Mouse (Mus musculus): ENCODE measurements around the gene Itpr2. TPM values are rescaled to one million over a fixed set of nuclear protein-coding genes. Genes with fewer than 3 reads are reported as not detected.
A peak's percentile ranks its signal among the peaks of the same experiment; 100 is the strongest.

The Itpr2 gene
- polyA plus RNA-seq, 1 experiment from 2014 or later = 6.0 TPM

- ATAC-seq (ENCODE audit: insufficient read depth, low FRiP score, low TSS enrichment) (no peak), DNase-seq (ENCODE audit: low spot score) (no peak)
- Histone ChIP-seq H3K4me3 (ENCODE audit: low read depth, low read length) (no peak overlapping the region), H3K4me2 (ENCODE audit: low read depth) (no peak overlapping the region), H3K36me3 (ENCODE audit: control insufficient read depth, insufficient read depth, low read length) (no peaks in the 10 kb centered on the region), H3K9ac (ENCODE audit: low read length) (no peak overlapping the region), H3K9me3 (ENCODE audit: control insufficient read depth, low read length) (no peaks in the 10 kb centered on the region), H3K4me1 (ENCODE audit: control insufficient read depth, insufficient read depth, low read length) (no peaks in the 10 kb centered on the region), H3K27me3 (ENCODE audit: control insufficient read depth, insufficient read depth, low read length) (no peaks in the 10 kb centered on the region), H3K27ac (ENCODE audit: low read depth, low read length) (no peak overlapping the region)
- WGBS = 88% methylated on average over 7 of the region's 7 CpGs
Measured at GRCm38 (mm10) chr6:146431777-146432176, 70.2 kb downstream of the Itpr2 start.

- Histone ChIP-seq H3K9me3 (ENCODE audit: control insufficient read depth, low read length) (no peaks in the 10 kb centered on the region), H3K36me3 (ENCODE audit: control insufficient read depth, insufficient read depth, low read length) (no peaks in the 10 kb centered on the region), H3K27ac (ENCODE audit: low read depth, low read length) (no peak overlapping the region), H3K4me3 (ENCODE audit: low read depth, low read length) (no peak overlapping the region), H3K9ac (ENCODE audit: low read length) (no peak overlapping the region), H3K27me3 (ENCODE audit: control insufficient read depth, insufficient read depth, low read length) (no peaks in the 10 kb centered on the region), H3K4me1 (ENCODE audit: control insufficient read depth, insufficient read depth, low read length) (no peaks in the 10 kb centered on the region), H3K4me2 (ENCODE audit: low read depth) (no peak overlapping the region)
- WGBS = 55% methylated on average over 9 of the region's 9 CpGs
- DNase-seq (ENCODE audit: low spot score) (peak; percentile 45), ATAC-seq (ENCODE audit: insufficient read depth, low FRiP score, low TSS enrichment) (peak; percentile 20; the same call in 1 of the 2 replicates)
Measured at GRCm38 (mm10) chr6:146429694-146430380, 72.2 kb downstream of the Itpr2 start.

GRCm38 (mm10) chr6:146424778-146425177 lies 77.2 kb downstream of the Itpr2 start:
- ATAC-seq (ENCODE audit: insufficient read depth, low FRiP score, low TSS enrichment) (no peak), DNase-seq (ENCODE audit: low spot score) (no peak)

DNA sequence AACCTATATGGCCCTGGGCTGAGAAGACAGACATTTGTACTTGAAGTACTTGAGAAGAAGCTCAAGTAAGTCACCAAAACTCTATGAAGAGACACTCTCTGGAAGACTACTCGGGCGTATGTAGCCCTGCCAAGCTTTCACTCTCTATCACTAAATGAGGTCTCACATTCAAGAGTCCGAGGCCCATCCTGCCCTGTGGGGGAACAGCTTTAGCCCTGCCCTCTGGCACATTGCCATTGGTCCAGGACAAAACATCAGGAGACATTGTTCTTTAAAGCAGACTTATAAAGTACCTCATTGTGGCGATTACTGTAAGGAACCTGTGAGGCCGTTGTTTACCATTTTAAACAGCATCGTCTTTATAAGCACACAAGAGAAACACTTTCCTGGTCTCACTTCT lies 77.7 kb downstream of the Itpr2 start:
- no peak overlapping the region for H3K4me2 ChIP-seq (ENCODE audit: low read depth)
- no peaks in the 10 kb centered on the region for H3K9me3 ChIP-seq (ENCODE audit: control insufficient read depth, low read length)
- no peak overlapping the region for H3K9ac ChIP-seq (ENCODE audit: low read length)
- no peak overlapping the region for H3K27ac ChIP-seq (ENCODE audit: low read depth, low read length)
- H3K36me3 ChIP-seq (ENCODE audit: control insufficient read depth, insufficient read depth, low read length) = no peaks in the 10 kb centered on the region
- ATAC-seq (ENCODE audit: insufficient read depth, low FRiP score, low TSS enrichment) (no peak), DNase-seq (ENCODE audit: low spot score) (no peak)
- H3K4me1 ChIP-seq (ENCODE audit: control insufficient read depth, insufficient read depth, low read length) = no peaks in the 10 kb centered on the region
- no peaks in the 10 kb centered on the region for H3K27me3 ChIP-seq (ENCODE audit: control insufficient read depth, insufficient read depth, low read length)
- H3K4me3 ChIP-seq (ENCODE audit: low read depth, low read length) = no peak overlapping the region
- 83% methylated on average over 6 of the region's 6 CpGs for WGBS

More at GRCm38 (mm10) chr6:146424778-146425177, 77.2 kb downstream of the Itpr2 start:
- Histone ChIP-seq H3K27ac (ENCODE audit: low read depth, low read length) (no peak overlapping the region), H3K4me2 (ENCODE audit: low read depth) (no peak overlapping the region), H3K9ac (ENCODE audit: low read length) (no peak overlapping the region), H3K4me3 (ENCODE audit: low read depth, low read length) (no peak overlapping the region), H3K9me3 (ENCODE audit: control insufficient read depth, low read length) (no peaks in the 10 kb centered on the region), H3K36me3 (ENCODE audit: control insufficient read depth, insufficient read depth, low read length) (no peaks in the 10 kb centered on the region), H3K4me1 (ENCODE audit: control insufficient read depth, insufficient read depth, low read length) (no peaks in the 10 kb centered on the region), H3K27me3 (ENCODE audit: control insufficient read depth, insufficient read depth, low read length) (no peaks in the 10 kb centered on the region)
- 85% methylated on average over 3 of the region's 3 CpGs for WGBS

DNA sequence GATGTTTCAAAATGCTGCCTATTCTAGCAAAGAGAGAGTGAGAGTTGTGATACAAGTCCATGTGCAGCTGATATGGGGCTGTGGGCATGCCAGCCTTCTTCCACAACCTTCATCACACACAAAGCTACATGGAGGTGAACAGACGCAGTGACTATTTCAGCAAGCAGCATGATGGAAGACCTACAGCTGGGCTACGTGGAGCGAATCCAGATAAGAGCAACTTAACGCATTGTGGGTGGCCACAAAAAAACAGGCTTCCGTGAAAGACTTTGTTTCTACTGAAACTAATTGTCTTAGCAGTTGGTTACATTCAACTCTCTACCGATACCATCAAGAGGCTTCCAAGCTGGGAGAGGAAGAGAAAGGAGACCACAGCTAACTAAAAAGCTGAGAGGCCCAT lies 81.3 kb downstream of the Itpr2 start:
- ATAC-seq (ENCODE audit: insufficient read depth, low FRiP score, low TSS enrichment) (no peak), DNase-seq (ENCODE audit: low spot score) (no peak)
- H3K27me3 ChIP-seq (ENCODE audit: control insufficient read depth, insufficient read depth, low read length) = no peaks in the 10 kb centered on the region
- WGBS = 62% methylated on average over 6 of the region's 6 CpGs
- H3K9me3 ChIP-seq (ENCODE audit: control insufficient read depth, low read length) = no peaks in the 10 kb centered on the region
- no peak overlapping the region for H3K27ac ChIP-seq (ENCODE audit: low read depth, low read length)
- H3K36me3 ChIP-seq (ENCODE audit: control insufficient read depth, insufficient read depth, low read length) = no peaks in the 10 kb centered on the region
- H3K4me1 ChIP-seq (ENCODE audit: control insufficient read depth, insufficient read depth, low read length) = no peaks in the 10 kb centered on the region
- no peak overlapping the region for H3K9ac ChIP-seq (ENCODE audit: low read length)
- H3K4me2 ChIP-seq (ENCODE audit: low read depth) = no peak overlapping the region
- H3K4me3 ChIP-seq (ENCODE audit: low read depth, low read length) = no peak overlapping the region

- Histone ChIP-seq H3K36me3 (ENCODE audit: control insufficient read depth, insufficient read depth, low read length) (no peaks in the 10 kb centered on the region), H3K27ac (ENCODE audit: low read depth, low read length) (no peak overlapping the region), H3K4me3 (ENCODE audit: low read depth, low read length) (no peak overlapping the region), H3K4me2 (ENCODE audit: low read depth) (no peak overlapping the region), H3K4me1 (ENCODE audit: control insufficient read depth, insufficient read depth, low read length) (peaks cover 7% of the 10 kb centered on the region; the same call in 1 of the 2 replicates), H3K9ac (ENCODE audit: low read length) (no peak overlapping the region), H3K9me3 (ENCODE audit: control insufficient read depth, low read length) (no peaks in the 10 kb centered on the region), H3K27me3 (ENCODE audit: control insufficient read depth, insufficient read depth, low read length) (no peaks in the 10 kb centered on the region)
- DNase-seq (ENCODE audit: low spot score) (no peak), ATAC-seq (ENCODE audit: insufficient read depth, low FRiP score, low TSS enrichment) (no peak)
- WGBS = 84% methylated on average over 2 of the region's 2 CpGs
Measured at GRCm38 (mm10) chr6:146416461-146416860, 85.6 kb downstream of the Itpr2 start.

DNA sequence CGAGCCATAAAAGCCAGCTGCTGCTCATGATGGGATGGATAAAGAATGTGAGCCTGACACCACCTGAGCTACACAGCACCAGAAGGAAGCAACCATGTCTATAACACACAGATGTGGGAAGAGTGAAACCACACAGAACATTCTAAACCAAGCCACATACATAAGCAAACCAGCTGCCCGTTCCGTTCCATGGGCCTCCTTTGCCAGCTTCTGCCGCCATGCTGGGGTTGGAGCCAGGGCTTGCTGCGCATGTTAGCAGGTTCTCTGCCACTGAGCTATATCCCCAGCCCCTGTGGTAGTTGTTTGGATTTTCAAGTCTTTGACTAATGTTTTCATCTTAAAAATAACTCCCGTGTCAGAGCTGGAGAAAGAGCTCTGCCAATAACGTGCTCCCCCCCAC lies 87.9 kb downstream of the Itpr2 start:
- H3K9ac ChIP-seq (ENCODE audit: low read length) = no peak overlapping the region
- no peak overlapping the region for H3K4me2 ChIP-seq (ENCODE audit: low read depth)
- H3K27me3 ChIP-seq (ENCODE audit: control insufficient read depth, insufficient read depth, low read length) = no peaks in the 10 kb centered on the region
- ATAC-seq (ENCODE audit: insufficient read depth, low FRiP score, low TSS enrichment) (no peak), DNase-seq (ENCODE audit: low spot score) (no peak)
- no peaks in the 10 kb centered on the region for H3K36me3 ChIP-seq (ENCODE audit: control insufficient read depth, insufficient read depth, low read length)
- H3K9me3 ChIP-seq (ENCODE audit: control insufficient read depth, low read length) = no peaks in the 10 kb centered on the region
- no peak overlapping the region for H3K4me3 ChIP-seq (ENCODE audit: low read depth, low read length)
- H3K4me1 ChIP-seq (ENCODE audit: control insufficient read depth, insufficient read depth, low read length) = peaks cover 7% of the 10 kb centered on the region; the same call in 1 of the 2 replicates
- WGBS = 79% methylated on average over 7 of the region's 7 CpGs
- H3K27ac ChIP-seq (ENCODE audit: low read depth, low read length) = no peak overlapping the region

GRCm38 (mm10) chr6:146411446-146412070 lies 90.5 kb downstream of the Itpr2 start:
- Histone ChIP-seq H3K9me3 (ENCODE audit: control insufficient read depth, low read length) (no peaks in the 10 kb centered on the region), H3K4me3 (ENCODE audit: low read depth, low read length) (no peak overlapping the region), H3K4me1 (ENCODE audit: control insufficient read depth, insufficient read depth, low read length) (peaks cover 7% of the 10 kb centered on the region; the same call in 1 of the 2 replicates), H3K9ac (ENCODE audit: low read length) (no peak overlapping the region), H3K27ac (ENCODE audit: low read depth, low read length) (no peak overlapping the region), H3K4me2 (ENCODE audit: low read depth) (no peak overlapping the region), H3K36me3 (ENCODE audit: control insufficient read depth, insufficient read depth, low read length) (no peaks in the 10 kb centered on the region), H3K27me3 (ENCODE audit: control insufficient read depth, insufficient read depth, low read length) (no peaks in the 10 kb centered on the region)
- ATAC-seq (ENCODE audit: insufficient read depth, low FRiP score, low TSS enrichment) (no peak), DNase-seq (ENCODE audit: low spot score) (no peak)
- WGBS = 87% methylated on average over 16 of the region's 16 CpGs

GRCm38 (mm10) chr6:146410427-146410810 lies 91.6 kb downstream of the Itpr2 start:
- DNase-seq (ENCODE audit: low spot score) (no peak), ATAC-seq (ENCODE audit: insufficient read depth, low FRiP score, low TSS enrichment) (no peak)
- no peaks in the 10 kb centered on the region for H3K27me3 ChIP-seq (ENCODE audit: control insufficient read depth, insufficient read depth, low read length)
- peaks cover 7% of the 10 kb centered on the region; the same call in 1 of the 2 replicates for H3K4me1 ChIP-seq (ENCODE audit: control insufficient read depth, insufficient read depth, low read length)
- H3K4me3 ChIP-seq (ENCODE audit: low read depth, low read length) = no peak overlapping the region
- no peaks in the 10 kb centered on the region for H3K9me3 ChIP-seq (ENCODE audit: control insufficient read depth, low read length)
- no peak overlapping the region for H3K27ac ChIP-seq (ENCODE audit: low read depth, low read length)
- H3K9ac ChIP-seq (ENCODE audit: low read length) = no peak overlapping the region
- no peak overlapping the region; the same call in 1 of the 2 replicates for H3K4me2 ChIP-seq (ENCODE audit: low read depth)
- no peaks in the 10 kb centered on the region for H3K36me3 ChIP-seq (ENCODE audit: control insufficient read depth, insufficient read depth, low read length)
- WGBS = 78% methylated on average over 6 of the region's 6 CpGs
